Mouse (Mus musculus) liver, adult 2 months (tissue): ENCODE measurements around the gene Ptch1. TPM values are rescaled to one million over a fixed set of nuclear protein-coding genes. Genes with fewer than 3 reads are reported as not detected.
A peak's percentile ranks its signal among the peaks of the same experiment; 100 is the strongest.

ENCODE experiments used
- DNase-seq: peaks from one replicate; pipeline ENCODE4 v3.0.0-alpha.2; 2011; ENCODE audit warnings: low read depth, low spot score; ENCODE audit errors: extremely low read depth
- H3K27ac ChIP-seq: fragments of 200-500 bp; replicated peaks from 2 replicates; pipeline ENCODE4 v1.5.1; 2012; ENCODE audit warnings: low read depth, mild to moderate bottlenecking, control low read depth, inconsistent platforms, low read length; ENCODE audit not compliant: insufficient read depth
- H3K27me3 ChIP-seq: fragments of 200-500 bp; 2 replicates; pipeline ENCODE4 v1.6.1; 2012; ENCODE audit warnings: mild to moderate bottlenecking, moderate library complexity, low read length, inconsistent platforms; ENCODE audit not compliant: control insufficient read depth, insufficient read depth
- H3K36me3 ChIP-seq: fragments of 200-500 bp; 2 replicates; pipeline ENCODE4 v1.6.1; 2012; ENCODE audit warnings: low read length, inconsistent platforms; ENCODE audit not compliant: control insufficient read depth, insufficient read depth
- H3K4me1 ChIP-seq: fragments of 200-500 bp; 2 replicates; pipeline ENCODE4 v1.6.1; 2011; ENCODE audit warnings: low read length; ENCODE audit not compliant: control insufficient read depth, insufficient read depth
- H3K4me3 ChIP-seq: fragments of 200-500 bp; 2 replicates; pipeline ENCODE4 v1.5.1; 2011; ENCODE audit warnings: low read depth, mild to moderate bottlenecking, control low read depth, low read length, moderate library complexity; ENCODE audit not compliant: insufficient read depth
- H3K79me2 ChIP-seq: fragments of 200-500 bp; 2 replicates; pipeline ENCODE4 v1.6.1; 2012; ENCODE audit warnings: inconsistent platforms, mild to moderate bottlenecking, low read length, moderate library complexity; ENCODE audit not compliant: control insufficient read depth, insufficient read depth
- H3K9ac ChIP-seq: fragments of 200-500 bp; 2 replicates; pipeline ENCODE4 v1.6.1; 2012; ENCODE audit warnings: low read depth, mild to moderate bottlenecking, control low read depth, inconsistent platforms, low read length
- CTCF ChIP-seq: fragments of 200-500 bp; IDR thresholded peaks from 2 replicates; pipeline ENCODE4 v1.5.1; 2011; ENCODE audit warnings: low read depth, low read length, control low read depth
- POLR2A ChIP-seq: fragments of 200-500 bp; IDR thresholded peaks from 2 replicates; pipeline ENCODE4 v1.6.1; 2011; ENCODE audit warnings: low read length, control low read depth; ENCODE audit not compliant: insufficient read depth; ENCODE audit errors: extremely low read depth
- WGBS: fragments of 180-500 bp; shearing (Covaris S2); methylation state at CpG from one replicate; pipeline ENCODE4 v1.1.7; 2018; 5-methylcytosine and 5-hydroxymethylcytosine counted together
- polyA plus RNA-seq: library from polyadenylated mRNA; depleted of rRNA; stranded (reverse); fragments of >200 nt; gene quantifications from 2 replicates; pipeline ENCODE4 v1.2.3, GENCODE M21; 2012
- total RNA-seq: library from RNA; depleted of rRNA; stranded (reverse); fragments of >200 nt; gene quantifications from 2 replicates; pipeline ENCODE4 v1.2.3, GENCODE M21; 2014

Gene Ptch1
- total and polyA plus RNA-seq, 2 experiments = 7.5 to 9.3 TPM

DNA sequence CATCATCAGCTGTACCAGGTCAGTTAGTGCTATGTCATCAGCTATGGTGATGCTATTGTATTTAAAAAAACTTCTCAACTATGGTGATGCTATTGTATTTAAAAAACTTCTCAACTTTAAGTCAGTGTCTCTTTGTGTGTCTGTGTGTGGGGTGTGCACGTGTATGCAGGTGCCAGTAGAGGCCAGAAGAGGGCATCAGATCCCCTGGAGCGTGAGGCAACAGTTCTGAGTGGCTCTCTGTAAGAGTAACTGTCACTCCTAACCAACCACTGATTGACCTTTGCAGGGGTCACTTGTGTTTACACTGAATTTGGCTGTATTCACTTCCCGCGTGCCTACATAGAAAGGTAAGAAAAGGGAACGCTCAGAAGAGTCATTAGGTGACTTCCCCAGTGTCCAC, 65.6 kb downstream of the Ptch1 start:
- Histone ChIP-seq H3K9ac (no peak overlapping the region), H3K27ac (no peak overlapping the region), H3K4me1 (no peaks in the 10 kb centered on the region), H3K79me2 (no peaks in the 10 kb centered on the region), H3K4me3 (no peak overlapping the region), H3K27me3 (no peaks in the 10 kb centered on the region), H3K36me3 (peaks cover 40% of the 10 kb centered on the region)
- DNase-seq = peak; percentile 33
- TF ChIP-seq POLR2A (no peak), CTCF (0 out of 2 replicates have a peak, but pooled peaks have one; percentile 21)
- WGBS = 79% methylated on average over 5 of the region's 5 CpGs

DNA sequence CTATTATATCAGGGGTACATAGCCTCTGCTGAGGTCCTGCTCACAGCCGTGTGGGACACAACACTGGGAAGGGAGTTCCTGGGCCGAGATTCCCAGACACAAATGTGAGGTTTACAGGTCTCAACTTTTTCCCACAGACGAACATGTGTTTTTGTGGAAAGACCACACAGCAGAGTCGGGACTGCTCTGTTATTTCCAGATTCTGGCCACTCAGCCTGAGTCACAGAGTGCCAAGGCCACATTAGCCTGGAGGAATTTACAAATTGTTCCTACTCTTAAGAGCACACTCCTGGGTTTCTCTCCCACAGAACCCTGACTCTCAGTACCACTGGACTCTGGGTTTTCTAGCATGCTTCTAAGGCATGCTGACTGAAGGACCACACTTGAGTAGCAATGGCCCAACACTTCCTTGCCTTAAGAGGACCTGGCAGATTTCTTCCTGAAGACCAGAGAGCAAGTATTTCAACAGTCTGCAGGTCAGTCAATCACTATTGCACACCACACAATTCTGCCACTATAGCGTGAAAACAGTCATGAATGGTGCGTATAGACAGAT, 66.3 kb downstream of the Ptch1 start:
- H3K27me3 ChIP-seq = no peaks in the 10 kb centered on the region
- no peaks in the 10 kb centered on the region for H3K79me2 ChIP-seq
- 95% methylated on average over 6 of the region's 6 CpGs for WGBS
- no peak overlapping the region for H3K27ac ChIP-seq
- H3K4me1 ChIP-seq = no peaks in the 10 kb centered on the region
- H3K9ac ChIP-seq = no peak overlapping the region
- no peak overlapping the region for H3K4me3 ChIP-seq
- DNase-seq = no peak
- TF ChIP-seq POLR2A (no peak), CTCF (no peak)
- H3K36me3 ChIP-seq = peaks cover 33% of the 10 kb centered on the region

DNA sequence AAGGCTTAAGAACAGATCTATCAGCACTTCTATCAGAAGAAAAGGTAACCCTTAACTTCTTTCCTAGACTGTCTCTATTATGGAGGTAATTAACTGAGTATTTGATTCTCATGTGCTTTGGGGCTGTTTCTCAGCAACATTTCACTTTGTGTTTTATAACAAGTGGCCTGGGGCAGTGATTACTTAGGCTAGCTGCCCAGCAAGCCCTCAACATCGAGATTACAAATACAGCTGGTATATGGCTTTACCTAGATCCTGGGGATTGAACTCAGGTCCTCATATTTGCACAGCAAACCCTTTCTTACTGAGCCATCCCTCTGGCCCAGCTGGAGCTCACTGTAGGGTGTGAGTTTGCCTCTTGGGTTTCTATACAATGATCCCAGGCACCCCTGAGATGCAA, 67.0 kb downstream of the Ptch1 start:
- Histone ChIP-seq H3K9ac (no peak overlapping the region), H3K4me3 (no peak overlapping the region), H3K79me2 (no peaks in the 10 kb centered on the region), H3K36me3 (peaks cover 27% of the 10 kb centered on the region), H3K27ac (no peak overlapping the region), H3K4me1 (no peaks in the 10 kb centered on the region), H3K27me3 (no peaks in the 10 kb centered on the region)
- no peak for TF ChIP-seq POLR2A
- TF ChIP-seq CTCF = no peak
- WGBS = 24% methylated on average over 1 of the region's 1 CpGs
- no peak for DNase-seq

GRCm38 (mm10) chr13:63502391-63502790, 71.0 kb downstream of the Ptch1 start:
- DNase-seq = no peak
- no peak for TF ChIP-seq POLR2A
- TF ChIP-seq CTCF = no peak
- Histone ChIP-seq H3K27me3 (no peaks in the 10 kb centered on the region), H3K27ac (no peak overlapping the region), H3K36me3 (no peaks in the 10 kb centered on the region), H3K9ac (no peak overlapping the region), H3K4me3 (no peak overlapping the region), H3K4me1 (no peaks in the 10 kb centered on the region), H3K79me2 (no peaks in the 10 kb centered on the region)
- 96% methylated on average over 2 of the region's 2 CpGs for WGBS

GRCm38 (mm10) chr13:63499489-63499888, 73.9 kb downstream of the Ptch1 start:
- TF ChIP-seq CTCF (no peak), POLR2A (no peak)
- H3K36me3 ChIP-seq = no peaks in the 10 kb centered on the region
- H3K4me3 ChIP-seq = no peak overlapping the region
- no peaks in the 10 kb centered on the region for H3K79me2 ChIP-seq
- H3K9ac ChIP-seq = no peak overlapping the region
- WGBS = 51% methylated on average over 2 of the region's 2 CpGs
- no peak for DNase-seq
- H3K27me3 ChIP-seq = no peaks in the 10 kb centered on the region
- H3K27ac ChIP-seq = no peak overlapping the region
- no peaks in the 10 kb centered on the region; the same call in 1 of the 2 replicates for H3K4me1 ChIP-seq

- Histone ChIP-seq H3K36me3 (no peaks in the 10 kb centered on the region), H3K79me2 (no peaks in the 10 kb centered on the region), H3K27ac (no peak within 1 kb of the TSS), H3K9ac (no peak within 1 kb of the TSS; the same call in 1 of the 2 replicates), H3K4me1 (no peaks in the 10 kb centered on the region; the same call in 1 of the 2 replicates), H3K4me3 (0 out of 2 replicates have a peak within 1 kb of the TSS, but pooled peaks have one; percentile 16), H3K27me3 (no peaks in the 10 kb centered on the region)
- WGBS = 51% methylated on average over 23 of the region's 23 CpGs
- TF ChIP-seq POLR2A (no peak), CTCF (no peak)
- DNase-seq = no peak
Observed at GRCm38 (mm10) chr13:63496646-63497582, 76.5 kb downstream of the Ptch1 start, which contains the start of gene Fancc. Gene Fancc, minus strand, starts transcription at chr13:63497278.
